Mouse (Mus musculus) left cerebral cortex, postnatal 10 days (tissue): ENCODE results near the gene Stox1. TPM values are rescaled to one million over a fixed set of nuclear protein-coding genes. Genes with fewer than 3 reads are reported as not detected.

Experiments
- DNase-seq, 2 experiments: peaks; one replicate each; pipeline ENCODE4 v3.0.0; 2021 to 2022; ENCODE audit warnings: low spot score in 2 of 2, mixed read lengths in 1 of 2; ENCODE audit errors: extremely low spot score in 1 of 2
- intact Hi-C: fragments of 180-260 bp; cut with DNase I; formaldehyde crosslinking; loops from one replicate; pipeline ENCODE4 v1.15.1; 2025
- microRNA-seq: library from miRNA; unstranded; fragments of <30 nt; microRNA quantifications from one replicate; pipeline ENCODE4 v1.2.0, GENCODE M21; 2022
- total RNA-seq, 2 experiments: library from RNA; stranded (reverse); gene quantifications; 2 replicates each; pipeline ENCODE4 v1.2.3; 2021

Gene Stox1
- total RNA-seq, 2 experiments from 2014 or later: 5.2 to 5.5 TPM

GRCm38 (mm10) chr10:62672359-62672758 is 53.6 kb downstream of the Stox1 start:
- DNase-seq: no peak
- intact Hi-C loops: no loop called here

- no peak for DNase-seq
- intact Hi-C loops: no loop called here
Measured at GRCm38 (mm10) chr10:62669245-62669644, 56.7 kb downstream of the Stox1 start.

GRCm38 (mm10) chr10:62668463-62668862 is 57.5 kb downstream of the Stox1 start:
- intact Hi-C loops: no loop called here
- no peak for DNase-seq

GRCm38 (mm10) chr10:62668043-62668442 is 57.9 kb downstream of the Stox1 start:
- intact Hi-C loops: no loop called here

GRCm38 (mm10) chr10:62664963-62665590 is 60.9 kb downstream of the Stox1 start:
- intact Hi-C loops: no loop called here
- DNase-seq: peak in 1 of 2 experiments; percentile 74

More at GRCm38 (mm10) chr10:62668043-62668442, 57.9 kb downstream of the Stox1 start:
- DNase-seq: no peak

- intact Hi-C loops: no loop called here
Measured at GRCm38 (mm10) chr10:62664171-62664570, 61.8 kb downstream of the Stox1 start.

GRCm38 (mm10) chr10:62656711-62657110 is 69.2 kb downstream of the Stox1 start:
- no peak for DNase-seq
- intact Hi-C loops: no loop called here

More at GRCm38 (mm10) chr10:62664171-62664570, 61.8 kb downstream of the Stox1 start:
- DNase-seq: peak in 1 of 2 experiments; percentile 15

- no peak for DNase-seq
- intact Hi-C loops: loop anchor here (5.0 kb wide), 1 partner anchor 70 kb away; no protein-coding TSS in a partner anchor
Measured at GRCm38 (mm10) chr10:62651961-62652360, 74.0 kb downstream of the Stox1 start.

- intact Hi-C loops: loop anchor here (5.0 kb wide), 1 partner anchor 71 kb away; no protein-coding TSS in a partner anchor
Measured at GRCm38 (mm10) chr10:62650881-62651810, 74.8 kb downstream of the Stox1 start, which contains the start of gene Ddx50. Gene Ddx50, minus strand, starts transcription at chr10:62651218.

GRCm38 (mm10) chr10:62650358-62650782 is 75.6 kb downstream of the Stox1 start:
- intact Hi-C loops: loop anchor here (5.0 kb wide), 1 partner anchor 72 kb away; no protein-coding TSS in a partner anchor
- no peak for DNase-seq

More at GRCm38 (mm10) chr10:62650881-62651810, 74.8 kb downstream of the Stox1 start, which contains the start of gene Ddx50:
- DNase-seq: peak; percentile 100

Small RNA genes lying within 50 kb of the gene (microRNA-seq; reads per million reads assigned to microRNA genes)
- gene Mir7215: not detected

Other genes starting within 250 kb of the Stox1 start
- 10 to 100 TPM; 46.3 to 47.9 TPM for gene Vps26a, start 239.3 kb downstream of the Stox1 start, total RNA-seq
- 1 to 10 TPM; 6.5 to 9.5 TPM for gene Srgn, start 198.7 kb downstream of the Stox1 start, total RNA-seq
- 100 to 1,000 TPM; 140 to 143 TPM for gene Kif1bp, start 147.7 kb downstream of the Stox1 start, total RNA-seq
- 10 to 100 TPM; 29.5 to 30.6 TPM for gene Ddx21, start 123.8 kb downstream of the Stox1 start, total RNA-seq
- 10 to 100 TPM; 85.1 to 92.5 TPM for gene Ddx50, start 74.9 kb downstream of the Stox1 start, total RNA-seq
- gene Ccar1, start 66.2 kb upstream of the Stox1 start, total RNA-seq: 10 to 100 TPM; 58.6 to 61.7 TPM
- 10 to 100 TPM; 56.0 to 56.7 TPM for gene Tet1, start 182.9 kb upstream of the Stox1 start, total RNA-seq
- gene Slc25a16, start 194.5 kb upstream of the Stox1 start, total RNA-seq: 10 to 100 TPM; 35.0 to 39.0 TPM
- gene Dna2, start 220.9 kb upstream of the Stox1 start, total RNA-seq: 1 to 10 TPM; 1.6 to 2.3 TPM